Mouse (Mus musculus) gastrocnemius, postnatal 25 days (tissue): ENCODE results near the gene H2al1b. TPM values are rescaled to one million over a fixed set of nuclear protein-coding genes. Genes with fewer than 3 reads are reported as not detected.
A peak's percentile ranks its signal among the peaks of the same experiment; 100 is the strongest.
"Not testable (repeated sequence)": the region's sequence is repeated elsewhere in the genome, so short reads cannot be mapped to it uniquely, and the experiment has no call there.

Experiments
- DNase-seq: peaks from one replicate; pipeline ENCODE4 v3.0.0; 2022
- long read RNA-seq, 2 experiments: library from polyadenylated mRNA; stranded (forward); transcript quantifications; one replicate each; pipeline ENCODE4 v2.0.0; 2021
- total RNA-seq, 2 experiments: library from RNA; stranded (reverse); gene quantifications; 1 replicate in 1 of 2; 2 replicates in 1 of 2; pipeline ENCODE4 v1.2.3; 2021

H2al1b gene
- not detected for total RNA-seq
- long read RNA-seq, experiment 1 = 0 reads
- long read RNA-seq, experiment 2 = 0 reads

DNA sequence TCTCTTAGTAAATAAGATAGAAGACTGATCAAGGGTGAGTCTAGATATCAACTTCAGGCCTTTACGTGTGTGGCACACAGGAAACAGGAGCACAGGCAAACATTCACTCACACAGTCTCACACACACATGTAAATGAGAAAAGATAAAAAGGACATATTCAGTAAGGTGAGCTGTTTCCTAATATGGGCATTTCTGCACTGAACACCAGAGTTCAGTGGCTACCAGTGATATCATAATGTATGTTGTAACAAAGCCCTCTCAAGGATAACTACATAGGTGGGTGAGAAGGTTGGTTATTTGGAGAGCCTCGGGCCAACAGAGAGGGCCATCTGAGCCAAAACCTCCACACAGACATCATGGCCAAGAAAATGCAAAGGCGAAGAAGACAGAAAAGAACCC, at the start of gene H2al1b:
TSS of gene H2al1b (plus strand) at position 301 of the 400 bp plus-strand sequence.
- not testable (repeated sequence) for DNase-seq

- no peak for DNase-seq
Observed at GRCm38 (mm10) chrX:11254062-11254461, 48.2 kb upstream of the H2al1b start.

GRCm38 (mm10) chrX:11254521-11255207, 47.6 kb upstream of the H2al1b start:
- no peak for DNase-seq

DNA sequence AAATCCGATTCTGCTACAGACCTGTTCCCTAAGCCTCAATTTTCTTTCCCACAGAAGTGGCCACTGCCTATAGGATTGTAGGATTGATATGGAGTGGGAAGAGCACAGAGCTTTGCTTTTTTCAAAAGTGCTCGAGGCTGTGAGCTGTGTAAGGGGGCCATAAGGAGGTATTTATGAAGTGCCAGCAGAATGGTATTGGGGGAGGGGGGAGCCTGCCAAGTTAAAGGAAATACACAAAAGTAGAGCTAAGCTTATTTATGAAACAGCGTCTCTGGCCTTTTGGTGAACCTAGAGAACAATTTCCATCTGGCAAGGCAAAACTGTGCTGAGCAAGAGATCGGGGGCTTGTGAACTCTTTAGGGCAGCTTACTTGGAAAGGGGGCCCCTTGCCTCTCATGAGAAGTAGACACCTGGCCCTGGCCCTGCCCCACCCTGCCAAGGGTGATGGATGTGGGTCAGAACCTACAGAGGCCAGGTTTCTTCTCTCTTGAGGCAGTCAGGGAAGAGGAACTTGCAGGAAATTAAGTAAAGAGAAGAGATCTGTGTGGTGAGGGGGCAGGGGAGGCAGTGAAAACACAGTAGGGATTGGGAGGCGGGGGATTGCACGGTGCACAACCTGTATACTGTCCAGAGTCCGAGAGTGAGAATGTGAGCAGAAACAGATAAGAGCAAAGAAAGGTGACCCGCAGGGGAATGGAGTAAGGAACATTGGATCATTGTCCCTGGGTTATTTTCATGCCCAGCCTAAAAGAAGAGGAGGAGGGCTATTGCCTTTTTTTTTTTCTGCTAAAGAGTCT, 46.5 kb upstream of the H2al1b start:
- DNase-seq = no peak

DNA sequence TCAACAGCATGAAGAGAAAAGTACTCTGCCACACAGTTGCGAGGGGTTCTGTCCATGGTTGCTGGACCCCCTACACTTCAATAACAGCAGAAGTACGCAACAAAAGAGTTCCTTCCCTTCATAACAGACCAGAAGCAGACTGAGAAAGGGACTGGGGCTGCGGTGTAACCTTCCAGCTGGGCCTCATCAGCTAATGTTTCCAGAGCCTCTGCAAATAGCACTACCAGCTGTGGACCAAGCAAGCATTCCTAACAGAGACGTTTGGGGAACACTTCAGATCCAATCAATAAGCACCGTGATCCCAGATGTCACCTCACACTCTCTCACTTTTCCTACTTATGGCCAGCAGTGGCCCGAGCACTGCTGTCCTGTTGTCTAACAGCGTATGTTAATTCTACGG, 37.3 kb upstream of the H2al1b start:
- no peak for DNase-seq

DNA sequence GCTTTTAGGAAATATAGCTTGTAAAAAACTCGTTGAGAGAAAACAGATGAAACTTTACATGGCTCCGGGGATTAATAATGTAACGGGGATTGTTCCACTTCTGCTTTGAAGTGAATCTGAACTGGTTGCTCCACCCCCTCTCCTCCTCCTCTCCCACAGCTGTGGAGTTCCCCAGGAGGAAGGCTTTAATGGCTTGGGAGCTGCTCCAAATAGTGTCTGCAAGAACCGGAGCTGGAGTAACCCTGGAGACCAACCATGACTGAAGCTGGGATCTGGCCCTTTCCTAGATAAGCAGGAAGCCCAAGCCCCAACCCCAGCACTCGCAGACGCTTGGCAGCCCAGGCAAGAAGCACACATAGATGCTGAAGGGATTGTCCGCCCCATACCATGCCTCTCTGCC, 34.4 kb upstream of the H2al1b start:
- DNase-seq = peak; percentile 25

- DNase-seq = no peak
Observed at GRCm38 (mm10) chrX:11269074-11269473, 33.2 kb upstream of the H2al1b start.

- no peak for DNase-seq
Observed at GRCm38 (mm10) chrX:11273190-11273589, 29.0 kb upstream of the H2al1b start.

- DNase-seq = no peak
Observed at GRCm38 (mm10) chrX:11277083-11277482, 25.1 kb upstream of the H2al1b start.

DNA sequence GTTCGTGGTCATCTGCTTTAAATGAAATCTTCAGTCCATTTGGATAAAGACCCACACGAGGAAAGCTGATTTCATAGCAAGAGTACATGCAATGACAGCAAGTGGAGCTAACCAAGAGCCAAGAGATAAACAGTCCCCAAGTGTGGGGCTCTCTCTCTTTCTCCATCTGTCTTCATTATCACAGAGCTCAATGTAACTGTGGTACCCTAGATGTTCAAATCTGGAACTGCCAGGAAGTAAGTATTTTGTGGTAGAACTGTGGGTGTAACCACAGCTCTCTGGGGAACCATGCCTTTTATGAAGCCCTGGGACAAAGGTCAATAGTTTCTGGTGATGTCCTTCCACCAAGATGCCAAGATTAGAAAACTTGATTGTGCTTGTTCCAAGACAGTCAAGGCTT, 21.5 kb upstream of the H2al1b start:
- no peak for DNase-seq

GRCm38 (mm10) chrX:11288306-11288882, 13.8 kb upstream of the H2al1b start:
- no peak for DNase-seq

- no peak for DNase-seq
Observed at GRCm38 (mm10) chrX:11289244-11289643, 13.0 kb upstream of the H2al1b start.

- not testable (repeated sequence) for DNase-seq
Observed at GRCm38 (mm10) chrX:11298957-11299356, 3.3 kb upstream of the H2al1b start, which contains the start of gene H2al1a. H2al1a (plus strand) TSS chrX:11299257.

DNA sequence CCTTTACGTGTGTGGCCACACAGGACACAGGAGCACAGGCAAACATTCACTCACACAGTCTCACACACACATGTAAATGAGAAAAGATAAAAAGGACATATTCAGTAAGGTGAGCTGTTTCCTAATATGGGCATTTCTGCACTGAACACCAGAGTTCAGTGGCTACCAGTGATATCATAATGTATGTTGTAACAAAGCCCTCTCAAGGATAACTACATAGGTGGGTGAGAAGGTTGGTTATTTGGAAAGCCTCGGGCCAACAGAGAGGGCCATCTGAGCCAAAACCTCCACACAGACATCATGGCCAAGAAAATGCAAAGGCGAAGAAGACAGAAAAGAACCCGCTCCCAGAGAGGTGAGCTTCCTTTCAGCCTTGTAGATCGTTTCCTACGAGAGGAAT, 3.1 kb downstream of the H2al1b start, which contains the start of gene H2al1c:
TSS of gene H2al1c (plus strand) at position 301 of the 400 bp plus-strand sequence.
- not testable (repeated sequence) for DNase-seq

DNA sequence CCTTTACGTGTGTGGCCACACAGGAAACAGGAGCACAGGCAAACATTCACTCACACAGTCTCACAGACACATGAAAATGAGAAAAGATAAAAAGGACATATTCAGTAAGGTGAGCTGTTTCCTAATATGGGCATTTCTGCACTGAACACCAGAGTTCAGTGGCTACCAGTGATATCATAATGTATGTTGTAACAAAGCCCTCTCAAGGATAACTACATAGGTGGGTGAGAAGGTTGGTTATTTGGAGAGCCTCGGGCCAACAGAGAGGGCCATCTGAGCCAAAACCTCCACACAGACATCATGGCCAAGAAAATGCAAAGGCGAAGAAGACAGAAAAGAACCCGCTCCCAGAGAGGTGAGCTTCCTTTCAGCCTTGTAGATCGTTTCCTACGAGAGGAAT, 6.3 kb downstream of the H2al1b start, which contains the start of gene H2al1d:
TSS of gene H2al1d (plus strand) at position 301 of the 400 bp plus-strand sequence.
- DNase-seq = not testable (repeated sequence)

- DNase-seq = not testable (repeated sequence)
Observed at GRCm38 (mm10) chrX:11311634-11312033, 9.4 kb downstream of the H2al1b start, which contains the start of gene H2al1e. H2al1e (plus strand) TSS chrX:11311934.

GRCm38 (mm10) chrX:11314858-11315257, 12.6 kb downstream of the H2al1b start, which contains the start of gene H2al1f:
H2al1f (plus strand) TSS chrX:11315158.
- DNase-seq = not testable (repeated sequence)

DNA sequence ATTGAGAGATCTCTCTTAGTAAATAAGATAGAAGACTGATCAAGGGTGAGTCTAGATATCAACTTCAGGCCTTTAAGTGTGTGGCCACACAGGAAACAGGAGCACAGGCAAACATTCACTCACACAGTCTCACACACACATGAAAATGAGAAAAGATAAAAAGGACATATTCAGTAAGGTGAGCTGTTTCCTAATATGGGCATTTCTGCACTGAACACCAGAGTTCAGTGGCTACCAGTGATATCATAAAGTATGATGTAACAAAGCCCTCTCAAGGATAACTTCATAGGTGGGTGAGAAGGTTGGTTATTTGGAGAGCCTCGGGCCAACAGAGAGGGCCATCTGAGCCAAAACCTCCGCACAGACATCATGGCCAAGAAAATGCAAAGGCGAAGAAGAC, 15.7 kb downstream of the H2al1b start, which contains the start of gene H2al1g:
TSS of gene H2al1g (plus strand) at position 301 of the 400 bp plus-strand sequence.
- not testable (repeated sequence) for DNase-seq

DNA sequence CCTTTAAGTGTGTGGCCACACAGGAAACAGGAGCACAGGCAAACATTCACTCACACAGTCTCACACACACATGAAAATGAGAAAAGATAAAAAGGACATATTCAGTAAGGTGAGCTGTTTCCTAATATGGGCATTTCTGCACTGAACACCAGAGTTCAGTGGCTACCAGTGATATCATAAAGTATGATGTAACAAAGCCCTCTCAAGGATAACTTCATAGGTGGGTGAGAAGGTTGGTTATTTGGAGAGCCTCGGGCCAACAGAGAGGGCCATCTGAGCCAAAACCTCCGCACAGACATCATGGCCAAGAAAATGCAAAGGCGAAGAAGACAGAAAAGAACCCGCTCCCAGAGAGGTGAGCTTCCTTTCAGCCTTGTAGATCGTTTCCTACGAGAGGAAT, 19.0 kb downstream of the H2al1b start, which contains the start of gene H2al1h:
TSS of gene H2al1h (plus strand) at position 301 of the 400 bp plus-strand sequence.
- not testable (repeated sequence) for DNase-seq

DNA sequence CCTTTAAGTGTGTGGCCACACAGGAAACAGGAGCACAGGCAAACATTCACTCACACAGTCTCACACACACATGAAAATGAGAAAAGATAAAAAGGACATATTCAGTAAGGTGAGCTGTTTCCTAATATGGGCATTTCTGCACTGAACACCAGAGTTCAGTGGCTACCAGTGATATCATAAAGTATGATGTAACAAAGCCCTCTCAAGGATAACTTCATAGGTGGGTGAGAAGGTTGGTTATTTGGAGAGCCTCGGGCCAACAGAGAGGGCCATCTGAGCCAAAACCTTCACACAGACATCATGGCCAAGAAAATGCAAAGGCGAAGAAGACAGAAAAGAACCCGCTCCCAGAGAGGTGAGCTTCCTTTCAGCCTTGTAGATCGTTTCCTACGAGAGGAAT, 22.1 kb downstream of the H2al1b start, which contains the start of gene H2al1i:
TSS of gene H2al1i (plus strand) at position 301 of the 400 bp plus-strand sequence.
- not testable (repeated sequence) for DNase-seq

DNA sequence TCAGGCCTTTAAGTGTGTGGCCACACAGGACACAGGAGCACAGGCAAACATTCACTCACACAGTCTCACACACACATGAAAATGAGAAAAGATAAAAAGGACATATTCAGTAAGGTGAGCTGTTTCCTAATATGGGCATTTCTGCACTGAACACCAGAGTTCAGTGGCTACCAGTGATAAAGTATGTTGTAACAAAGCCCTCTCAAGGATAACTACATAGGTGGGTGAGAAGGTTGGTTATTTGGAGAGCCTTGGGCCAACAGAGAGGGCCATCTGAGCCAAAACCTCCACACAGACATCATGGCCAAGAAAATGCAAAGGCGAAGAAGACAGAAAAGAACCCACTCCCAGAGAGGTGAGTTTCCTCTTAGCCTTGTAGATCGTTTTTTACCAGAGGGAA, 25.3 kb downstream of the H2al1b start, which contains the start of gene H2al1j:
TSS of gene H2al1j (plus strand) at position 301 of the 400 bp plus-strand sequence.
- DNase-seq = not testable (repeated sequence)

DNA sequence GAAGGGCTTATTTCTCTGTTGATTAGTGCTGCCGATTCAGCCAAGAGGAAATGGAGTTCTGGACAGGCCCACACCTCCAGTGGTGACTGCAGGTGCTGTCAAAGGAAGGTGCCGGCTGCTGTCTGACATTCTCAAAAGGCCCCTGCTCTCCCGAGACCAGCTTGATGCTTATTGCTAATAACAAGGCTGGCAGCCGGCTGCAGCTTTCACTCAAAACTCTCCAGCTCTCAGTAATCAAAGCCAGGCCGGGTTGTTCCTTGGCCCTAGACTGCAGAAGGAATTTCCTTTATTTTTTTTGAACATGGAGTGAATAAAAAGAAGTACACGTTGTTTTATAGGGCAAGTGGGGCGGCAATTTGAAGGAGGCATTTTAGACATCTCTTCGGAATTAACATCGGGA, 43.5 kb downstream of the H2al1b start:
- no peak for DNase-seq
